Mouse (Mus musculus): ENCODE results near the gene Smim14. TPM values are rescaled to one million over a fixed set of nuclear protein-coding genes. Genes with fewer than 3 reads are reported as not detected.

Gene Smim14
- polyA plus RNA-seq, 1 experiment: not detected

DNA sequence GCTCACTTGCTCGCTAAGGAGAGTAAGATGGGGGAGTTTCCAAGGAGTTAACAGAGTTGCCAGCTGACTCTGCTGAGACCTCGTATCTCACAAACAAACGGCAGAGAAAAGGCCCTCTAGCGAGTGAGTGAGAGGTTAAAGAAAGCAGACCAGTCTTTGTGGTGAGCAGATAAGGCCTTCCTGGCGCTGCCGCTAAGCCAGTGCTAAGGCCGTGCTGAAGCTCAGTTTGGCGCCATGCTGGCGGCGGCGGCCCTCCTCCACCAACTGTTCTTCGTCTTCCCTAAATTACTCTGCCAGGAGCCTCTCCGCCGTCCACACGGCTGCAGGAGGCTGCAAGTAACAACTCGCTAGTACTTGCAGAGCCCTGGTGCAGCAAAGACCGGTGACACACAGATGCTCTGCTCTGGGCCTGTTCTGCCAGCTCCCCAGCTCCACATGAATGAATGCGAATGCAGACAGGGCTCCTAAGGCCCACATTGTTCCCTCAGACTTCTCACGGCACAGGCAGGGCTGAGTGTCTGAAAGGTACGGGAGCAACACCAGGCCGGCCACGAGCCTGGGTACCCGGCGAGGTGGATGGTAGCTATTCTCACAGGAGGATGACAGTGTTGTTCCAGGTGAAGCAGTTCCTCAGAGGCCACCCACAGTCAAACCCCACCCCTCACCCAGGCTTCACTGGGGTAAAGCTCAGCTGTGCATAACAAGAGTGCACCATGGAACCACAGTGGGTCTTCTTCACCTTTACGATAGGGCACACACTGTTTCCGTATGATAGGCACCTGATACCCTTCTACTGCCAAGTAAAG lies 121.1 kb downstream of the Smim14 start:
- H3K4me1 ChIP-seq (ENCODE audit: control insufficient read depth, insufficient read depth, low read length): peaks cover 20% of the 10 kb centered on the region
- WGBS: 31% methylated on average over 26 of the region's 26 CpGs
- 0 out of 2 replicates have a peak, but pooled peaks have one; percentile 24 for TF ChIP-seq CTCF (IDR thresholded peaks at IDR 0.05; ENCODE audit: insufficient read depth, low read depth, low read length)
- no peak for TF ChIP-seq POLR2A (IDR thresholded peaks at IDR 0.05; ENCODE audit: insufficient read depth, low read depth, low read length)
- H3K27ac ChIP-seq (ENCODE audit: insufficient read depth, low read depth, low read length): peak overlapping the region; percentile 54
- no peak overlapping the region for H3K4me3 ChIP-seq (ENCODE audit: insufficient read depth, low read depth, low read length)

DNA sequence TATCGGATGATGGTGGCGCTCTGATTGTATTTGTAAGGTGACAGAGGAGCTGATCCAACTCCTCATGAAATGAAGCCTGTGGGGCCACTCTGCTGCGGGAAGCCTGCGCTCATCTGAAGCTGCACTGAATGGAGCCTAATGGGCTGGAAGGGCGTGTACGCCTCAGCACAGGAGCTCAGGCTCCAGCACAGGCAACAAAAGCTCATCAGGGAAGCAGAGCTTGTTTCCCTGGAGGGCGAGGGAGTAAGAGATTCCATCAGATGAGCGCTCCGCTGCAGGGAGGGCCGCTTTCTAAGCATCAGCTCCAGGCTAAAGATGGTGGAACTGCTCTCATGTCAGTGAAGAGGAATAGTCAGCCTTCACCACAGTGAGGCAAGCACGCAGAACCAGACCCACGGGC lies 129.0 kb downstream of the Smim14 start:
- TF ChIP-seq POLR2A (IDR thresholded peaks at IDR 0.05; ENCODE audit: insufficient read depth, low read depth, low read length) (no peak), CTCF (IDR thresholded peaks at IDR 0.05; ENCODE audit: insufficient read depth, low read depth, low read length) (no peak)
- Histone ChIP-seq H3K4me3 (ENCODE audit: insufficient read depth, low read depth, low read length) (no peak overlapping the region), H3K4me1 (ENCODE audit: control insufficient read depth, insufficient read depth, low read length) (peaks cover 5% of the 10 kb centered on the region; the same call in 1 of the 2 replicates), H3K27ac (ENCODE audit: insufficient read depth, low read depth, low read length) (peak overlapping the region; percentile 61)
- 25% methylated on average over 12 of the region's 12 CpGs for WGBS

DNA sequence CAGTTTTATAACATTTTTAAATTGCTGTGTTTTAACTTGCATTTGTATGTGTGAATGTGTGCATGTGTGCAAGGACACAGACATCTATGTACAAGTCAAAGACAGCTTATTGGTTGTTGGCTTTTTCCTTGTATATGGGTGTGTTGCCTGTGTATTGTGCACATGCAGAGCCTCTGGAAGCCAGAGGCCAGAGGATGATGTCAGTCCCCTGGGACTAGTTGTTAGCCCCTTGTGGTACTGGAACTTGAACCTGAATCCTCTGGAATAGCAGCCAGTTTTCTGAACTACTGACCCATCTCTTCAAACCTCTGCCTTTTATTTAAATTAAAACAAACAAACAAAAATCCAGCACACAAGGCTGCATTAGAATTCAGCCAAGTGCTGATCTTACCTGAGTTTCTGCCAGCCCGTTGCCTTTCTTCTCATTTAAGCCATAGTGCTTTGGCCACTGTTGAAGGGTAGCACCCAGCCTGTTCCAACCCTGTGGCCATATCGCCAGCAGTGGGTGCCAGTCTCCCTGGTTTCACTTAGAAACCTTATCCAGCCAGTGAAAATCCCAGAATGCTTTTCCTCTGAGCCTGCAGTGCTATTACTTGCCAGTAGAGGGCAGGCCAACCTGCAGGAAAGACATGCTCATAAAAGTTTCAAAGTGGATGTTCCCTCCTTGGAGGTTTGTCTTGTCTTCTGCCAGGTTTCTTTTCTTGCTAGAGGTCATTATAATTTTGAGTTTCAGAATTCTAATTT lies 135.6 kb downstream of the Smim14 start:
- Histone ChIP-seq H3K4me1 (ENCODE audit: control insufficient read depth, insufficient read depth, low read length) (no peaks in the 10 kb centered on the region), H3K27ac (ENCODE audit: insufficient read depth, low read depth, low read length) (no peak overlapping the region), H3K4me3 (ENCODE audit: insufficient read depth, low read depth, low read length) (no peak overlapping the region)
- WGBS: 20% methylated on average over 2 of the region's 2 CpGs
- TF ChIP-seq POLR2A (IDR thresholded peaks at IDR 0.05; ENCODE audit: insufficient read depth, low read depth, low read length) (no peak), CTCF (IDR thresholded peaks at IDR 0.05; ENCODE audit: insufficient read depth, low read depth, low read length) (peak; percentile 49)

Other genes starting within 250 kb of the Smim14 start
- gene Rfc1, start 201.5 kb downstream of the Smim14 start, polyA plus RNA-seq (2012; ENCODE audit: insufficient read depth, insufficient read length, low replicate concordance, missing spikeins): not detected in 2 replicates
- gene Klb, start 188.9 kb downstream of the Smim14 start, polyA plus RNA-seq (2012; ENCODE audit: insufficient read depth, insufficient read length, low replicate concordance, missing spikeins): not detected in 2 replicates
- gene Rpl9, start 145.7 kb downstream of the Smim14 start, polyA plus RNA-seq (2012; ENCODE audit: insufficient read depth, insufficient read length, low replicate concordance, missing spikeins): not detected in 2 replicates
- not detected in 2 replicates for gene Lias, start 145.7 kb downstream of the Smim14 start, polyA plus RNA-seq (2012; ENCODE audit: insufficient read depth, insufficient read length, low replicate concordance, missing spikeins)
- not detected in 2 replicates for gene Ugdh, start 101.2 kb downstream of the Smim14 start, polyA plus RNA-seq (2012; ENCODE audit: insufficient read depth, insufficient read length, low replicate concordance, missing spikeins)
- gene Gm43552, start 44.4 kb downstream of the Smim14 start, polyA plus RNA-seq (2012; ENCODE audit: insufficient read depth, insufficient read length, low replicate concordance, missing spikeins): not detected in 2 replicates
- 419 TPM in 1 of 2 replicates, not detected in the other for gene Ube2k, start within 50 bp of the Smim14 start, polyA plus RNA-seq (2012; ENCODE audit: insufficient read depth, insufficient read length, low replicate concordance, missing spikeins)
- 468 TPM in 1 of 2 replicates, not detected in the other for gene Pds5a, start 161.1 kb upstream of the Smim14 start, polyA plus RNA-seq (2012; ENCODE audit: insufficient read depth, insufficient read length, low replicate concordance, missing spikeins)
- not detected in 2 replicates for gene N4bp2, start 226.3 kb upstream of the Smim14 start, polyA plus RNA-seq (2012; ENCODE audit: insufficient read depth, insufficient read length, low replicate concordance, missing spikeins)

Data from olfactory bulb, adult 2 months (tissue).